Mouse (Mus musculus): ENCODE results near the gene Troap. TPM values are rescaled to one million over a fixed set of nuclear protein-coding genes. Genes with fewer than 3 reads are reported as not detected.
"Not testable (repeated sequence)": the region's sequence is repeated elsewhere in the genome, so short reads cannot be mapped to it uniquely, and the experiment has no call there.

The Troap gene
- polyA plus RNA-seq, 1 experiment from 2014 or later = 11.0 TPM

GRCm38 (mm10) chr15:99055040-99055439 lies 19.3 kb upstream of the Troap start, which contains the start of gene Prph:
TSS of gene Prph (plus strand) at chr15:99055174.
- ATAC-seq = no peak
- H3K27me3 ChIP-seq (replicated peaks; ENCODE audit: control insufficient read depth, insufficient read depth, low read length) = peaks cover 60% of the 10 kb centered on the region
- no peak for DNase-seq (ENCODE audit: low spot score)
- WGBS = 3% methylated on average over 29 of the region's 30 CpGs
- H3K4me1 ChIP-seq (ENCODE audit: control insufficient read depth, insufficient read depth, low read length) = peaks cover 15% of the 10 kb centered on the region
- peak within 1 kb of the TSS; percentile 40 for H3K9ac ChIP-seq (ENCODE audit: low read length)
- H3K27ac ChIP-seq (ENCODE audit: low read depth, low read length) = no peak within 1 kb of the TSS
- peak within 1 kb of the TSS; percentile 65 for H3K4me2 ChIP-seq (ENCODE audit: low read length)
- no peaks in the 10 kb centered on the region for H3K36me3 ChIP-seq (ENCODE audit: control insufficient read depth, insufficient read depth, low read length)
- peak within 1 kb of the TSS; percentile 30 for H3K4me3 ChIP-seq (ENCODE audit: low read depth, low read length)
- no peaks in the 10 kb centered on the region for H3K9me3 ChIP-seq (replicated peaks; ENCODE audit: control insufficient read depth, low read length)

GRCm38 (mm10) chr15:99055511-99055961 lies 18.8 kb upstream of the Troap start:
- ATAC-seq = peak; percentile 70
- WGBS = under 1% methylated on average over 37 of the region's 37 CpGs
- Histone ChIP-seq H3K27ac (ENCODE audit: low read depth, low read length) (no peak overlapping the region), H3K36me3 (ENCODE audit: control insufficient read depth, insufficient read depth, low read length) (no peaks in the 10 kb centered on the region), H3K4me1 (ENCODE audit: control insufficient read depth, insufficient read depth, low read length) (peaks cover 15% of the 10 kb centered on the region), H3K4me3 (ENCODE audit: low read depth, low read length) (peak overlapping the region; percentile 30), H3K27me3 (replicated peaks; ENCODE audit: control insufficient read depth, insufficient read depth, low read length) (peaks cover 60% of the 10 kb centered on the region), H3K9me3 (replicated peaks; ENCODE audit: control insufficient read depth, low read length) (no peaks in the 10 kb centered on the region), H3K9ac (ENCODE audit: low read length) (peak overlapping the region; percentile 40), H3K4me2 (ENCODE audit: low read length) (peak overlapping the region; percentile 65)
- DNase-seq (ENCODE audit: low spot score) = peak; percentile 74

GRCm38 (mm10) chr15:99056332-99056731 lies 18.0 kb upstream of the Troap start:
- DNase-seq (ENCODE audit: low spot score) = peak; percentile 46
- WGBS = 3% methylated on average over 14 of the region's 14 CpGs
- H3K4me3 ChIP-seq (ENCODE audit: low read depth, low read length) = peak overlapping the region; percentile 30; the same call in 1 of the 2 replicates

GRCm38 (mm10) chr15:99065557-99066165 lies 8.7 kb upstream of the Troap start:
- no peak overlapping the region for H3K27ac ChIP-seq (ENCODE audit: low read depth, low read length)
- H3K4me3 ChIP-seq (ENCODE audit: low read depth, low read length) = no peak overlapping the region
- no peaks in the 10 kb centered on the region for H3K4me1 ChIP-seq (ENCODE audit: control insufficient read depth, insufficient read depth, low read length)
- no peaks in the 10 kb centered on the region for H3K36me3 ChIP-seq (ENCODE audit: control insufficient read depth, insufficient read depth, low read length)
- H3K4me2 ChIP-seq (ENCODE audit: low read length) = no peak overlapping the region
- no peaks in the 10 kb centered on the region for H3K9me3 ChIP-seq (replicated peaks; ENCODE audit: control insufficient read depth, low read length)
- ATAC-seq = no peak
- H3K27me3 ChIP-seq (replicated peaks; ENCODE audit: control insufficient read depth, insufficient read depth, low read length) = no peaks in the 10 kb centered on the region
- WGBS = 86% methylated on average over 12 of the region's 12 CpGs
- DNase-seq (ENCODE audit: low spot score) = no peak
- no peak overlapping the region for H3K9ac ChIP-seq (ENCODE audit: low read length)

More at GRCm38 (mm10) chr15:99056332-99056731, 18.0 kb upstream of the Troap start:
- ATAC-seq = no peak
- no peaks in the 10 kb centered on the region for H3K9me3 ChIP-seq (replicated peaks; ENCODE audit: control insufficient read depth, low read length)
- no peak overlapping the region for H3K9ac ChIP-seq (ENCODE audit: low read length)
- H3K27ac ChIP-seq (ENCODE audit: low read depth, low read length) = no peak overlapping the region
- no peaks in the 10 kb centered on the region for H3K36me3 ChIP-seq (ENCODE audit: control insufficient read depth, insufficient read depth, low read length)
- peaks cover 15% of the 10 kb centered on the region for H3K4me1 ChIP-seq (ENCODE audit: control insufficient read depth, insufficient read depth, low read length)
- peaks cover 60% of the 10 kb centered on the region for H3K27me3 ChIP-seq (replicated peaks; ENCODE audit: control insufficient read depth, insufficient read depth, low read length)
- peak overlapping the region; percentile 65 for H3K4me2 ChIP-seq (ENCODE audit: low read length)

- no peaks in the 10 kb centered on the region for H3K36me3 ChIP-seq (ENCODE audit: control insufficient read depth, insufficient read depth, low read length)
- no peak for DNase-seq (ENCODE audit: low spot score)
- H3K27ac ChIP-seq (ENCODE audit: low read depth, low read length) = no peak overlapping the region
- no peaks in the 10 kb centered on the region for H3K27me3 ChIP-seq (replicated peaks; ENCODE audit: control insufficient read depth, insufficient read depth, low read length)
- H3K9me3 ChIP-seq (replicated peaks; ENCODE audit: control insufficient read depth, low read length) = no peaks in the 10 kb centered on the region
- H3K4me2 ChIP-seq (ENCODE audit: low read length) = no peak overlapping the region
- H3K9ac ChIP-seq (ENCODE audit: low read length) = no peak overlapping the region
- 74% methylated on average over 1 of the region's 1 CpGs for WGBS
- no peak overlapping the region for H3K4me3 ChIP-seq (ENCODE audit: low read depth, low read length)
- no peak for ATAC-seq
- H3K4me1 ChIP-seq (ENCODE audit: control insufficient read depth, insufficient read depth, low read length) = peaks cover 13% of the 10 kb centered on the region
Observed at GRCm38 (mm10) chr15:99071988-99072387, 2.4 kb upstream of the Troap start.

GRCm38 (mm10) chr15:99074600-99075333 lies 392 bp downstream of the Troap start:
- Histone ChIP-seq H3K4me1 (ENCODE audit: control insufficient read depth, insufficient read depth, low read length) (peaks cover 13% of the 10 kb centered on the region), H3K27ac (ENCODE audit: low read depth, low read length) (peak overlapping the region; percentile 97), H3K4me2 (ENCODE audit: low read length) (peak overlapping the region; percentile 92), H3K27me3 (replicated peaks; ENCODE audit: control insufficient read depth, insufficient read depth, low read length) (no peaks in the 10 kb centered on the region), H3K9ac (ENCODE audit: low read length) (peak overlapping the region; percentile 77), H3K4me3 (ENCODE audit: low read depth, low read length) (peak overlapping the region; percentile 48), H3K36me3 (ENCODE audit: control insufficient read depth, insufficient read depth, low read length) (peaks cover 17% of the 10 kb centered on the region), H3K9me3 (replicated peaks; ENCODE audit: control insufficient read depth, low read length) (no peaks in the 10 kb centered on the region)
- ATAC-seq (peak; percentile 99), DNase-seq (ENCODE audit: low spot score) (peak; percentile 99)
- under 1% methylated on average over 44 of the region's 44 CpGs for WGBS

- not testable (repeated sequence) for DNase-seq (ENCODE audit: low spot score)
- peak overlapping the region; percentile 48; the same call in 1 of the 2 replicates for H3K4me3 ChIP-seq (ENCODE audit: low read depth, low read length)
Observed at GRCm38 (mm10) chr15:99076011-99076410, 1.6 kb downstream of the Troap start.

GRCm38 (mm10) chr15:99078181-99078910 lies 4.0 kb downstream of the Troap start:
- Histone ChIP-seq H3K4me2 (ENCODE audit: low read length) (no peak overlapping the region), H3K4me3 (ENCODE audit: low read depth, low read length) (no peak overlapping the region), H3K9me3 (replicated peaks; ENCODE audit: control insufficient read depth, low read length) (no peaks in the 10 kb centered on the region), H3K4me1 (ENCODE audit: control insufficient read depth, insufficient read depth, low read length) (peaks cover 13% of the 10 kb centered on the region), H3K9ac (ENCODE audit: low read length) (no peak overlapping the region), H3K27ac (ENCODE audit: low read depth, low read length) (no peak overlapping the region), H3K27me3 (replicated peaks; ENCODE audit: control insufficient read depth, insufficient read depth, low read length) (no peaks in the 10 kb centered on the region), H3K36me3 (ENCODE audit: control insufficient read depth, insufficient read depth, low read length) (peaks cover 33% of the 10 kb centered on the region)
- DNase-seq (ENCODE audit: low spot score) (no peak), ATAC-seq (no peak)
- WGBS = 88% methylated on average over 15 of the region's 15 CpGs

More at GRCm38 (mm10) chr15:99076011-99076410, 1.6 kb downstream of the Troap start:
- not testable (repeated sequence) for H3K27ac ChIP-seq (ENCODE audit: low read depth, low read length); ATAC-seq; H3K9me3 ChIP-seq (replicated peaks; ENCODE audit: control insufficient read depth, low read length); H3K27me3 ChIP-seq (replicated peaks; ENCODE audit: control insufficient read depth, insufficient read depth, low read length); H3K9ac ChIP-seq (ENCODE audit: low read length)
- Histone ChIP-seq H3K36me3 (ENCODE audit: control insufficient read depth, insufficient read depth, low read length) (peaks cover 19% of the 10 kb centered on the region), H3K4me2 (ENCODE audit: low read length) (peak overlapping the region; percentile 92), H3K4me1 (ENCODE audit: control insufficient read depth, insufficient read depth, low read length) (peaks cover 13% of the 10 kb centered on the region)
- 94% methylated on average over 3 of the region's 3 CpGs for WGBS
